In genomic region chr11:120182396-120183030, GRCm38 (mm10) we compare ENCODE assay signal across 8 mouse cellular contexts. TPM values are rescaled to one million over a fixed set of nuclear protein-coding genes. Genes with fewer than 3 reads are reported as not detected.
DNase-seq lines count a peak whose midpoint lies in the region; ATAC-seq and TF ChIP-seq lines count a peak whose summit lies in the region.

No protein-coding gene starts in this region.

- no peaks in the 10 kb centered on the region for H3K27me3 ChIP-seq in heart, postnatal 0 days (ENCODE audit: control insufficient read depth, insufficient read depth, low read length)
- H3K27me3 ChIP-seq in embryonic facial prominence, embryonic 13.5 days, result no peaks in the 10 kb centered on the region
- H3K27me3 ChIP-seq in limb, embryonic 10.5 days (ENCODE audit: low read depth, poor library complexity, severe bottlenecking), result 0 out of 2 replicates have a peak, but pooled peaks cover 3% of the 10 kb centered on the region

- no peak overlapping the region for H3K9ac ChIP-seq in heart, postnatal 0 days (replicated peaks; ENCODE audit: low read depth, low read length)
- H3K9ac ChIP-seq in embryonic facial prominence, embryonic 13.5 days, result no peak overlapping the region

- H3K36me3 ChIP-seq in heart, postnatal 0 days (replicated peaks; ENCODE audit: control insufficient read depth, insufficient read depth, low read length), result no peaks in the 10 kb centered on the region
- peaks cover 2% of the 10 kb centered on the region; the same call in 1 of the 2 replicates for H3K36me3 ChIP-seq in embryonic facial prominence, embryonic 13.5 days
- H3K36me3 ChIP-seq in limb, embryonic 10.5 days, result peaks cover 11% of the 10 kb centered on the region

- no peak overlapping the region for H3K4me2 ChIP-seq in heart, postnatal 0 days (ENCODE audit: low read depth, low read length)
- H3K4me2 ChIP-seq in embryonic facial prominence, embryonic 13.5 days, result no peak overlapping the region

- H3K27ac ChIP-seq in heart, postnatal 0 days (ENCODE audit: low read depth), result no peak overlapping the region
- H3K27ac ChIP-seq in embryonic facial prominence, embryonic 13.5 days, result peak overlapping the region; percentile 29; the same call in 1 of the 2 replicates
- peak overlapping the region; percentile 48; the same call in 1 of the 2 replicates for H3K27ac ChIP-seq in limb, embryonic 10.5 days

- H3K9me3 ChIP-seq in heart, postnatal 0 days (replicated peaks; ENCODE audit: control insufficient read depth, low read length), result no peaks in the 10 kb centered on the region
- H3K9me3 ChIP-seq in embryonic facial prominence, embryonic 13.5 days, result no peaks in the 10 kb centered on the region
- H3K9me3 ChIP-seq in limb, embryonic 10.5 days (replicated peaks), result no peaks in the 10 kb centered on the region

- peak; percentile 5 for DNase-seq in heart, postnatal 0 days (ENCODE audit: low spot score)
- no peak for DNase-seq in heart, postnatal 4 days
- peak; percentile 86 for DNase-seq in R1 (ENCODE audit: low read depth, low spot score)
- no peak for DNase-seq in limb, embryonic 10.5 days (ENCODE audit: low spot score)
- DNase-seq in spleen, adult 18-20 months, result no peak
- no peak for DNase-seq in layer of hippocampus, postnatal 25 days (ENCODE audit: extremely low spot score in 1 of 2, low spot score in 1 of 2)
- DNase-seq in cerebellum, adult 8-10 months, result no peak

- 38% methylated on average over 3 of the region's 3 CpGs for WGBS in heart, postnatal 0 days
- WGBS in embryonic facial prominence, embryonic 13.5 days, result 19% methylated on average over 3 of the region's 3 CpGs
- whole genome bisulfite sequencing in limb, embryonic 10.5 days, result 29% methylated on average over 3 of the region's 3 CpGs

- no peak for TF ChIP-seq CTCF in heart, postnatal 0 days (IDR thresholded peaks at IDR 0.05; ENCODE audit: low read depth)

- H3K4me3 ChIP-seq in heart, postnatal 0 days (ENCODE audit: low read depth, low read length), result no peak overlapping the region
- H3K4me3 ChIP-seq in embryonic facial prominence, embryonic 13.5 days, result no peak overlapping the region
- H3K4me3 ChIP-seq in limb, embryonic 10.5 days, result 0 out of 2 replicates have a peak overlapping the region, but pooled peaks have one; percentile 9

- no peak for ATAC-seq in heart, postnatal 0 days (ENCODE audit: insufficient read depth, low read depth)
- no peak for ATAC-seq in embryonic facial prominence, embryonic 13.5 days (ENCODE audit: insufficient number of reproducible peaks, insufficient read depth, low FRiP score, low TSS enrichment, low read depth)

- H3K4me1 ChIP-seq in heart, postnatal 0 days (ENCODE audit: control insufficient read depth, insufficient read depth), result peaks cover 29% of the 10 kb centered on the region
- peaks cover 53% of the 10 kb centered on the region for H3K4me1 ChIP-seq in embryonic facial prominence, embryonic 13.5 days
- peaks cover 65% of the 10 kb centered on the region for H3K4me1 ChIP-seq in limb, embryonic 10.5 days

- no peak for TF ChIP-seq EP300 in heart, postnatal 0 days (IDR thresholded peaks at IDR 0.05; ENCODE audit: low read depth)

RNA-seq across cellular contexts. Expression of gene Slc38a10, which starts 31.4 kb away (rescaled TPM):
- total RNA-seq in heart, postnatal 0 days (2014; rRNA removed; ENCODE audit: low replicate concordance), result 113 and 139 TPM in 2 replicates
- 56.2 and 65.9 TPM in 2 replicates for polyA plus RNA-seq in heart, postnatal 0 days (2015; fragmentation: Nextera tagmentation; extraction: Ambion mirVana)
- 100 to 1,000 TPM; 115 to 116 TPM for total RNA-seq in heart, postnatal 4 days (2021)
- polyA plus RNA-seq in embryonic facial prominence, embryonic 13.5 days (2015; fragmentation: Nextera tagmentation; extraction: Ambion mirVana), result 92.9 and 94.5 TPM in 2 replicates
- 99.6 and 99.8 TPM in 2 replicates for polyA plus RNA-seq in limb, embryonic 10.5 days (2016; fragmentation: Nextera tagmentation; extraction: Ambion mirVana)
- total RNA-seq in layer of hippocampus, postnatal 25 days (2021), result 10 to 100 TPM; 85.3 to 88.5 TPM

RNA-seq across cellular contexts. Expression of gene Bahcc1, which starts 50.2 kb away (rescaled TPM):
- 12.2 and 13.1 TPM in 2 replicates for total RNA-seq in heart, postnatal 0 days (2014; rRNA removed; ENCODE audit: low replicate concordance)
- 2.8 and 3.5 TPM in 2 replicates for polyA plus RNA-seq in heart, postnatal 0 days (2015; fragmentation: Nextera tagmentation; extraction: Ambion mirVana)
- total RNA-seq in heart, postnatal 4 days (2021), result 10 to 100 TPM; 14.1 to 16.5 TPM
- 13.1 and 13.9 TPM in 2 replicates for polyA plus RNA-seq in embryonic facial prominence, embryonic 13.5 days (2015; fragmentation: Nextera tagmentation; extraction: Ambion mirVana)
- 19.9 and 20.3 TPM in 2 replicates for polyA plus RNA-seq in limb, embryonic 10.5 days (2016; fragmentation: Nextera tagmentation; extraction: Ambion mirVana)
- total RNA-seq in layer of hippocampus, postnatal 25 days (2021), result 10 to 100 TPM; 17.7 to 22.6 TPM

Comparison
In these comparisons a context has a peak if more than half of its experiments do, and no peak if none do; other contexts are left out.
1. DNase-seq: peak in heart, postnatal 0 days (single experiment) and R1 (single experiment); none in heart, postnatal 4 days (single experiment), limb, embryonic 10.5 days (single experiment), spleen, adult 18-20 months (0 of 2), layer of hippocampus, postnatal 25 days (0 of 2) and cerebellum, adult 8-10 months (single experiment).